Mouse (Mus musculus) liver, embryonic 14.5 days (tissue): ENCODE measurements around the gene Col4a1. TPM values are rescaled to one million over a fixed set of nuclear protein-coding genes. Genes with fewer than 3 reads are reported as not detected.

ENCODE experiments used
- ATAC-seq: fragments of 200-750 bp; cut with Nextera tagmentation; 2 replicates; pipeline ENCODE4 v1.8.0; 2017; ENCODE audit warnings: moderate number of reproducible peaks, mild to moderate bottlenecking, moderate library complexity; ENCODE audit not compliant: insufficient read depth
- DNase-seq, 3 experiments: peaks; one replicate each; pipeline ENCODE4 v3.0.0-alpha.2; 2012 to 2013; ENCODE audit warnings: low read depth in 3 of 3, low spot score in 3 of 3
- H3K27ac ChIP-seq: fragments of 300-500 bp; sonication (generic); 2 replicates; pipeline ENCODE4 v1.5.1; 2014; ENCODE audit warnings: moderate library complexity, mild to moderate bottlenecking, control low read depth, inconsistent platforms
- H3K27me3 ChIP-seq: fragments of 300-500 bp; sonication (generic); 2 replicates; pipeline ENCODE4 v1.6.1; 2014; ENCODE audit warnings: mild to moderate bottlenecking, low read length, moderate library complexity; ENCODE audit not compliant: control insufficient read depth, insufficient read depth
- H3K36me3 ChIP-seq: fragments of 300-500 bp; sonication (generic); replicated peaks from 2 replicates; pipeline ENCODE4 v1.6.1; 2014; ENCODE audit warnings: low read depth; ENCODE audit not compliant: control insufficient read depth, insufficient read depth
- H3K4me1 ChIP-seq, 2 experiments: fragments of 200-500 bp in 1 of 2; fragments of 300-500 bp in 1 of 2; sonication (generic) in 1 of 2; replicated peaks; 2 replicates each; pipeline ENCODE4 v1.6.1; 2012 to 2014; ENCODE audit warnings: antibody characterized with exemption in 1 of 2, inconsistent platforms in 1 of 2, low read length in 1 of 2; ENCODE audit not compliant: control insufficient read depth in 2 of 2, insufficient read depth in 2 of 2
- H3K4me2 ChIP-seq: fragments of 300-500 bp; sonication (generic); 2 replicates; pipeline ENCODE4 v1.6.1; 2014; ENCODE audit warnings: low read depth, mild to moderate bottlenecking, control low read depth, moderate library complexity
- H3K4me3 ChIP-seq, 2 experiments: fragments of 200-500 bp in 1 of 2; fragments of 300-500 bp in 1 of 2; sonication (generic) in 1 of 2; 2 replicates each; pipeline ENCODE4 v1.5.1; 2012 to 2014; ENCODE audit warnings: low read depth in 2 of 2, low read length in 2 of 2, mild to moderate bottlenecking in 2 of 2, control low read depth in 1 of 2, inconsistent platforms in 1 of 2, moderate library complexity in 1 of 2; ENCODE audit not compliant: insufficient read depth in 1 of 2
- H3K9ac ChIP-seq: fragments of 300-500 bp; sonication (generic); replicated peaks from 2 replicates; pipeline ENCODE4 v1.6.1; 2014; ENCODE audit warnings: mild to moderate bottlenecking, control low read depth, moderate library complexity
- H3K9me3 ChIP-seq: fragments of 300-500 bp; sonication (generic); 2 replicates; pipeline ENCODE4 v1.6.1; 2016; ENCODE audit warnings: low read length, mixed read lengths; ENCODE audit not compliant: control insufficient read depth
- CTCF ChIP-seq: IDR thresholded peaks from 2 replicates; pipeline ENCODE4 v1.5.1; 2016; ENCODE audit warnings: antibody characterized with exemption, low read depth, control low read depth
- EP300 ChIP-seq: IDR thresholded peaks from 2 replicates; pipeline ENCODE4 v1.6.1; 2016; ENCODE audit warnings: antibody characterized with exemption, low read depth
- WGBS: fragments of 180-500 bp; shearing (Covaris S2); extraction: QIAGEN DNeasy Blood & Tissue Kit; methylation state at CpG from one replicate; pipeline ENCODE4 v1.1.7; 2014; ENCODE audit not compliant: insufficient replicate concordance; 5-methylcytosine and 5-hydroxymethylcytosine counted together
- polyA plus RNA-seq, 2 experiments: library from polyadenylated mRNA; depleted of rRNA in 1 of 2; stranded (reverse) in 1 of 2; unstranded in 1 of 2; fragments of >200 nt; fragmentation: Nextera tagmentation in 1 of 2; extraction: Ambion mirVana in 1 of 2; gene quantifications; 2 replicates each; pipeline versions ENCODE4 v1.2.1 to v1.2.3; 2012 to 2014

Col4a1 gene
- polyA plus RNA-seq, 2 experiments = 13.5 to 16.3 TPM

DNA sequence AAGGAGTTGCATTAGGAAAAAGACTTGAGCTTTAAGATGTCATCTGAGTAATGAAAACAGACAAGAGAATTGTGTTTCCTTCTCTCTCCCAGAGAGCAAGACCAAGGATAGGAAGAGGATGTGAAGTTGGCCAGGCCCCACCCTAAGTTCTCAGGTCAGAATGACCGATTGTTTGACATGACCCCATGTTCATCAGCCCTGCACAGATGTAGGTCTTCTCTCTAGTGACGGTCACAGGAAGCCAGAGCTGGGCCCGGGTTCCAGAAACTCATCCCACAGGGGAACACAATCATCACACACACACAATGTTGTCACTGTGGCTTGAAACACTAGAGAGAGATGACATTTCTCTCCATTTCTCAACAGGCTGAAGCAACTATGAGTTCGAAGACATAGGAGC, 27.2 kb downstream of the Col4a1 start:
- Histone ChIP-seq H3K27me3 (no peaks in the 10 kb centered on the region), H3K9ac (no peak overlapping the region), H3K4me3 (no peak overlapping the region), H3K9me3 (no peaks in the 10 kb centered on the region), H3K36me3 (no peaks in the 10 kb centered on the region), H3K4me1 (no peaks in the 10 kb centered on the region), H3K27ac (no peak overlapping the region), H3K4me2 (no peak overlapping the region)
- ATAC-seq = no peak
- 39% methylated on average over 4 of the region's 4 CpGs for WGBS
- DNase-seq = no peak
- no peak for TF ChIP-seq EP300
- no peak for TF ChIP-seq CTCF

DNA sequence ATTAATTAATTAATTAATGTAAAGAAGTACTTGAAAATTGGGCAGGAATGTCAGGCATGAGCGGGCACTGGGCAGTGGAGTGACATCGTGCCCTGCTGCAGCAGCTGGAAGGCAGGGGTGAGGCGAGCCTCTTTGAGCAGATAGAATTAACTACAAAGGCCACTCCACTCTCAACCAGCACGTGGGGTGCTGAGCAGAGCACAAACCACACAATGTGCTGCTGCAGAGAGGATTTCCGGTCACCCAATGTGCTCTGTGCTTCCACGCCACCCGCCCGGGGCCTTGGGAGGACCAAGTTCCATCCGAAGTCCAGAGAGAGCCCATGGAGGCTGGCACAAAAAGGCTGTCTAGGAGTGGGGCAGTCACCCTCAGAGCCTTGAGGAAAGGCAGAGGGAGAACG, 29.4 kb downstream of the Col4a1 start:
- ATAC-seq = no peak
- H3K4me2 ChIP-seq = no peak overlapping the region
- H3K9me3 ChIP-seq = no peaks in the 10 kb centered on the region
- H3K9ac ChIP-seq = no peak overlapping the region
- 37% methylated on average over 10 of the region's 10 CpGs for WGBS
- no peak for DNase-seq
- H3K27ac ChIP-seq = no peak overlapping the region
- H3K4me3 ChIP-seq = no peak overlapping the region
- TF ChIP-seq EP300 (no peak), CTCF (no peak)
- no peaks in the 10 kb centered on the region for H3K27me3 ChIP-seq
- peaks cover 0 to 4% of the 10 kb centered on the region in 2 experiments; a peak in 1 of 4 replicates for H3K4me1 ChIP-seq
- H3K36me3 ChIP-seq = no peaks in the 10 kb centered on the region

DNA sequence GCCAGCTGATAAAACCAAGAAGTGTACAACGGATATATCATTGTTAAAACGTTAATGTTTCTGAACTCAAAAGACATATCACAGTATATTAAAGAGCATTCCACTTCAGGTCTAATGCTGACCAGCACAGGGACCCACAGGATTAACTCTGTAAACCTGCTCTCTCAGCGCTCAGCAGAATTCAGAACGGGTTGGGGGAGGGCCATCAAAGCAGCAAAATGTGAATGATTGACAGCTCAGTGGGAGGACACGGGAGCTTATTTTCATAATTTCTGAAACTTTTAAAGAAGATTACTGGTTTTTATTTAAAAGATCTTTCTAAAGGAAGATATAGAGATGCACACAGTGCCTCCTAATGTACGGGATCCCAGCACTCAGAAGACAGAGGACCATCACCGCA, 29.9 kb downstream of the Col4a1 start:
- no peak overlapping the region for H3K4me2 ChIP-seq
- H3K27me3 ChIP-seq = no peaks in the 10 kb centered on the region
- peaks cover 0 to 7% of the 10 kb centered on the region in 2 experiments; a peak in 3 of 4 replicates for H3K4me1 ChIP-seq
- no peaks in the 10 kb centered on the region for H3K36me3 ChIP-seq
- TF ChIP-seq EP300 = no peak
- no peak for TF ChIP-seq CTCF
- H3K4me3 ChIP-seq = no peak overlapping the region
- no peak overlapping the region for H3K9ac ChIP-seq
- no peak overlapping the region for H3K27ac ChIP-seq
- ATAC-seq = no peak
- DNase-seq = no peak
- 61% methylated on average over 7 of the region's 7 CpGs for WGBS
- no peaks in the 10 kb centered on the region for H3K9me3 ChIP-seq

DNA sequence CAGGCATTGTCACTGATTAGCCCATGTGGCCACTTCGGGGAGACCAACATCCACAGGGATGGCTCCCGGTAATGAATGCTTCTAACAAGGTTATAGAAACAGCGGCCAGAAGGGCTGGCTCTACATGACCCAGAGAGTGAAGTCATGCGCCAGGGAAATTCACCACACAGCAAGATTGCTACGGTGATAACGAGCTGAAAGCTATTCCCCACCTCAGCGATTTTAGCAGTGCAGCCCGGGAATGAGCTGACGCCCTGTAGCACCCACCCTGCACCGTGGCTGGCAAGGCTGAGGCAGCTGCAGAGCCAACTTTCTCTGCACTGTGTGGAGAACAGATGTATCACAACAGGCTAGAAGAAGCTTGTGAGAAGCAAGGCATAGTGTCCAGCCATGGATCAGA, 30.5 kb downstream of the Col4a1 start:
- Histone ChIP-seq H3K9ac (no peak overlapping the region), H3K4me2 (no peak overlapping the region), H3K36me3 (no peaks in the 10 kb centered on the region), H3K4me3 (no peak overlapping the region), H3K4me1 (peaks cover 0 to 11% of the 10 kb centered on the region in 2 experiments; a peak in 3 of 4 replicates), H3K9me3 (no peaks in the 10 kb centered on the region), H3K27me3 (no peaks in the 10 kb centered on the region), H3K27ac (no peak overlapping the region)
- DNase-seq (no peak), ATAC-seq (no peak)
- TF ChIP-seq CTCF (no peak), EP300 (no peak)
- WGBS = 71% methylated on average over 10 of the region's 10 CpGs

DNA sequence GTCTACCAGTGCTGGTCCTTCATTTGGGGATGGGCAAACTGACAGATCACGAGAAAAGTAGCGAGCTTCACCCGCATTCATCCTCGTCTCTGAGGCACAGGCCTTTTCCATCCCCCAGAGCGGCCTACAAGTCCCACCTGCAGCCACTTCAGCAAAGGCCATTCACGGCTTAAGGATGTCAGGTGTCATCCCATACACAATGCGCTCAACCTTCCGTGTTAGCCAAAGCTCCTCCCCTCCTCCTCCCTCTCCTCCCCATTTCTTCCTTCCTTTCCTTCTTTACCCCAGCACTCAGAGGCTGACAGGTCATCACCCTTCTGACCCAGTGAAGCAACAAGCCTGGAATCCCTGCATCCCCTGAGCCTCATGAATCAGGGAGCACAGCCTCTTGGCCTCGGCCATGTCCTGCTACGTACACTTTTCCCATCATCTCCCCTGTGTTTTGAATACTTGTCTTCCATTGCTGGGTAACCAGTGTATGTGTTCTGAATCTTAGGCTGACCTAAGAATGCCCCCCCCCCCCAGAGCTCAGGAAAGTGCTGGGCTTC, 31.8 kb downstream of the Col4a1 start:
- Histone ChIP-seq H3K9me3 (no peaks in the 10 kb centered on the region), H3K4me2 (no peak overlapping the region), H3K4me3 (no peak overlapping the region), H3K27ac (no peak overlapping the region), H3K27me3 (no peaks in the 10 kb centered on the region), H3K36me3 (no peaks in the 10 kb centered on the region), H3K9ac (no peak overlapping the region), H3K4me1 (peaks cover 0 to 14% of the 10 kb centered on the region in 2 experiments; a peak in 3 of 4 replicates)
- no peak for DNase-seq
- TF ChIP-seq CTCF (no peak), EP300 (no peak)
- WGBS = 62% methylated on average over 10 of the region's 10 CpGs
- no peak for ATAC-seq
